Mouse (Mus musculus) liver, adult 2 months (tissue): ENCODE measurements around the gene Plscr1.

Experiments
- CTCF ChIP-seq: fragments of 200-500 bp; IDR thresholded peaks from 2 replicates; pipeline ENCODE4 v1.5.1; 2011; ENCODE audit warnings: low read depth, low read length, control low read depth
- POLR2A ChIP-seq: fragments of 200-500 bp; IDR thresholded peaks from 2 replicates; pipeline ENCODE4 v1.6.1; 2011; ENCODE audit warnings: low read length, control low read depth; ENCODE audit not compliant: insufficient read depth; ENCODE audit errors: extremely low read depth

- TF ChIP-seq POLR2A (no peak), CTCF (no peak)
Observed at GRCm38 (mm10) chr9:92270927-92271326, 21.4 kb downstream of the Plscr1 start.
